Mouse (Mus musculus): ENCODE measurements at regions not wholly inside any gene's neighbourhood (a gene's known extent, or its start where the extent isn't known, plus 50 kb on each side); places are given as distances from the start of the nearest gene placed in this dataset.

GRCm38 (mm10) chr8:6813816-6814215 is 1708.7 kb upstream of the Slc10a2 start:
- no peak for ATAC-seq (ENCODE audit: low read depth)
- no peaks in the 10 kb centered on the region for H3K27me3 ChIP-seq (ENCODE audit: control insufficient read depth, insufficient read depth, low read depth, low read length)
- 32% methylated on average over 3 of the region's 3 CpGs for WGBS
- H3K9ac ChIP-seq (ENCODE audit: low read length) = no peak overlapping the region
- no peaks in the 10 kb centered on the region for H3K9me3 ChIP-seq (ENCODE audit: control insufficient read depth, low read length)
- no peaks in the 10 kb centered on the region for H3K36me3 ChIP-seq (ENCODE audit: control insufficient read depth, insufficient read depth, low read length)
- no peak overlapping the region for H3K4me2 ChIP-seq (ENCODE audit: low read depth, low read length)
- H3K4me3 ChIP-seq (ENCODE audit: low read length) = no peak overlapping the region
- no peak overlapping the region for H3K27ac ChIP-seq (ENCODE audit: low read length)
- H3K4me1 ChIP-seq (replicated peaks; ENCODE audit: control insufficient read depth, insufficient read depth, low read length) = no peaks in the 10 kb centered on the region

GRCm38 (mm10) chr8:6807116-6807515 is 1702.0 kb upstream of the Slc10a2 start:
- WGBS = 39% methylated on average over 2 of the region's 2 CpGs
- no peaks in the 10 kb centered on the region for H3K27me3 ChIP-seq (ENCODE audit: control insufficient read depth, insufficient read depth, low read depth, low read length)
- no peak overlapping the region for H3K27ac ChIP-seq (ENCODE audit: low read length)
- no peaks in the 10 kb centered on the region for H3K4me1 ChIP-seq (replicated peaks; ENCODE audit: control insufficient read depth, insufficient read depth, low read length)
- no peak overlapping the region for H3K9ac ChIP-seq (ENCODE audit: low read length)
- H3K9me3 ChIP-seq (ENCODE audit: control insufficient read depth, low read length) = no peaks in the 10 kb centered on the region
- no peaks in the 10 kb centered on the region for H3K36me3 ChIP-seq (ENCODE audit: control insufficient read depth, insufficient read depth, low read length)
- H3K4me2 ChIP-seq (ENCODE audit: low read depth, low read length) = no peak overlapping the region
- no peak overlapping the region for H3K4me3 ChIP-seq (ENCODE audit: low read length)
- ATAC-seq (ENCODE audit: low read depth) = no peak

GRCm38 (mm10) chr8:6803199-6803598 is 1698.0 kb upstream of the Slc10a2 start:
- H3K4me3 ChIP-seq (ENCODE audit: low read length) = no peak overlapping the region
- no peak for ATAC-seq (ENCODE audit: low read depth)
- H3K9me3 ChIP-seq (ENCODE audit: control insufficient read depth, low read length) = no peaks in the 10 kb centered on the region
- WGBS = 79% methylated on average over 1 of the region's 1 CpGs
- H3K27me3 ChIP-seq (ENCODE audit: control insufficient read depth, insufficient read depth, low read depth, low read length) = no peaks in the 10 kb centered on the region
- H3K36me3 ChIP-seq (ENCODE audit: control insufficient read depth, insufficient read depth, low read length) = no peaks in the 10 kb centered on the region
- H3K27ac ChIP-seq (ENCODE audit: low read length) = no peak overlapping the region
- no peak overlapping the region for H3K4me2 ChIP-seq (ENCODE audit: low read depth, low read length)
- H3K9ac ChIP-seq (ENCODE audit: low read length) = no peak overlapping the region
- H3K4me1 ChIP-seq (replicated peaks; ENCODE audit: control insufficient read depth, insufficient read depth, low read length) = no peaks in the 10 kb centered on the region

GRCm38 (mm10) chr8:6801076-6801475 is 1695.9 kb upstream of the Slc10a2 start:
- H3K4me1 ChIP-seq (replicated peaks; ENCODE audit: control insufficient read depth, insufficient read depth, low read length) = no peaks in the 10 kb centered on the region
- H3K9ac ChIP-seq (ENCODE audit: low read length) = no peak overlapping the region
- H3K4me3 ChIP-seq (ENCODE audit: low read length) = no peak overlapping the region
- H3K27me3 ChIP-seq (ENCODE audit: control insufficient read depth, insufficient read depth, low read depth, low read length) = no peaks in the 10 kb centered on the region
- H3K9me3 ChIP-seq (ENCODE audit: control insufficient read depth, low read length) = no peaks in the 10 kb centered on the region
- H3K27ac ChIP-seq (ENCODE audit: low read length) = no peak overlapping the region
- no peak for ATAC-seq (ENCODE audit: low read depth)
- no peaks in the 10 kb centered on the region for H3K36me3 ChIP-seq (ENCODE audit: control insufficient read depth, insufficient read depth, low read length)
- no peak overlapping the region for H3K4me2 ChIP-seq (ENCODE audit: low read depth, low read length)

- no peak overlapping the region for H3K4me3 ChIP-seq (ENCODE audit: low read length)
- no peaks in the 10 kb centered on the region for H3K27me3 ChIP-seq (ENCODE audit: control insufficient read depth, insufficient read depth, low read depth, low read length)
- H3K9ac ChIP-seq (ENCODE audit: low read length) = no peak overlapping the region
- WGBS = 56% methylated on average over 1 of the region's 1 CpGs
- no peak overlapping the region for H3K27ac ChIP-seq (ENCODE audit: low read length)
- no peak for ATAC-seq (ENCODE audit: low read depth)
- no peaks in the 10 kb centered on the region for H3K36me3 ChIP-seq (ENCODE audit: control insufficient read depth, insufficient read depth, low read length)
- H3K4me1 ChIP-seq (replicated peaks; ENCODE audit: control insufficient read depth, insufficient read depth, low read length) = no peaks in the 10 kb centered on the region
- H3K4me2 ChIP-seq (ENCODE audit: low read depth, low read length) = no peak overlapping the region
- H3K9me3 ChIP-seq (ENCODE audit: control insufficient read depth, low read length) = no peaks in the 10 kb centered on the region
These were observed 1683.9 kb upstream of the Slc10a2 start for GRCm38 (mm10) chr8:6789096-6789495.

- H3K9me3 ChIP-seq (ENCODE audit: control insufficient read depth, low read length) = no peaks in the 10 kb centered on the region
- no peak for ATAC-seq (ENCODE audit: low read depth)
- H3K36me3 ChIP-seq (ENCODE audit: control insufficient read depth, insufficient read depth, low read length) = no peaks in the 10 kb centered on the region
- H3K27me3 ChIP-seq (ENCODE audit: control insufficient read depth, insufficient read depth, low read depth, low read length) = no peaks in the 10 kb centered on the region
- H3K4me2 ChIP-seq (ENCODE audit: low read depth, low read length) = no peak overlapping the region
- H3K4me3 ChIP-seq (ENCODE audit: low read length) = no peak overlapping the region
- H3K9ac ChIP-seq (ENCODE audit: low read length) = no peak overlapping the region
- no peak overlapping the region for H3K27ac ChIP-seq (ENCODE audit: low read length)
- H3K4me1 ChIP-seq (replicated peaks; ENCODE audit: control insufficient read depth, insufficient read depth, low read length) = no peaks in the 10 kb centered on the region
These were observed 1675.8 kb upstream of the Slc10a2 start for GRCm38 (mm10) chr8:6780983-6781382.

GRCm38 (mm10) chr8:6775103-6775502 is 1670.0 kb upstream of the Slc10a2 start:
- no peaks in the 10 kb centered on the region for H3K4me1 ChIP-seq (replicated peaks; ENCODE audit: control insufficient read depth, insufficient read depth, low read length)
- no peaks in the 10 kb centered on the region for H3K36me3 ChIP-seq (ENCODE audit: control insufficient read depth, insufficient read depth, low read length)
- H3K9ac ChIP-seq (ENCODE audit: low read length) = no peak overlapping the region
- H3K9me3 ChIP-seq (ENCODE audit: control insufficient read depth, low read length) = no peaks in the 10 kb centered on the region
- WGBS = 54% methylated on average over 3 of the region's 3 CpGs
- H3K27me3 ChIP-seq (ENCODE audit: control insufficient read depth, insufficient read depth, low read depth, low read length) = no peaks in the 10 kb centered on the region
- no peak overlapping the region for H3K4me2 ChIP-seq (ENCODE audit: low read depth, low read length)
- H3K27ac ChIP-seq (ENCODE audit: low read length) = no peak overlapping the region
- H3K4me3 ChIP-seq (ENCODE audit: low read length) = no peak overlapping the region
- ATAC-seq (ENCODE audit: low read depth) = peak; percentile 49; the same call in 1 of the 2 replicates

GRCm38 (mm10) chr8:6729571-6729970 is 1624.4 kb upstream of the Slc10a2 start:
- 80% methylated on average over 3 of the region's 3 CpGs for WGBS

GRCm38 (mm10) chr8:6708886-6709449 is 1603.8 kb upstream of the Slc10a2 start:
- no peaks in the 10 kb centered on the region for H3K27me3 ChIP-seq (ENCODE audit: control insufficient read depth, insufficient read depth, low read depth, low read length)
- H3K4me3 ChIP-seq (ENCODE audit: low read length) = no peak overlapping the region
- H3K9ac ChIP-seq (ENCODE audit: low read length) = no peak overlapping the region
- no peak overlapping the region for H3K4me2 ChIP-seq (ENCODE audit: low read depth, low read length)
- H3K9me3 ChIP-seq (ENCODE audit: control insufficient read depth, low read length) = no peaks in the 10 kb centered on the region
- 60% methylated on average over 3 of the region's 3 CpGs for WGBS
- H3K4me1 ChIP-seq (replicated peaks; ENCODE audit: control insufficient read depth, insufficient read depth, low read length) = no peaks in the 10 kb centered on the region
- peak; percentile 51; the same call in 1 of the 2 replicates for ATAC-seq (ENCODE audit: low read depth)
- H3K27ac ChIP-seq (ENCODE audit: low read length) = no peak overlapping the region
- no peaks in the 10 kb centered on the region for H3K36me3 ChIP-seq (ENCODE audit: control insufficient read depth, insufficient read depth, low read length)

More at GRCm38 (mm10) chr8:6729571-6729970, 1624.4 kb upstream of the Slc10a2 start:
- Histone ChIP-seq H3K9me3 (ENCODE audit: control insufficient read depth, low read length) (no peaks in the 10 kb centered on the region), H3K9ac (ENCODE audit: low read length) (no peak overlapping the region), H3K27ac (ENCODE audit: low read length) (no peak overlapping the region), H3K4me3 (ENCODE audit: low read length) (no peak overlapping the region), H3K36me3 (ENCODE audit: control insufficient read depth, insufficient read depth, low read length) (no peaks in the 10 kb centered on the region), H3K4me2 (ENCODE audit: low read depth, low read length) (no peak overlapping the region), H3K4me1 (replicated peaks; ENCODE audit: control insufficient read depth, insufficient read depth, low read length) (no peaks in the 10 kb centered on the region), H3K27me3 (ENCODE audit: control insufficient read depth, insufficient read depth, low read depth, low read length) (no peaks in the 10 kb centered on the region)
- ATAC-seq (ENCODE audit: low read depth) = no peak

- 74% methylated on average over 4 of the region's 4 CpGs for WGBS
- no peak overlapping the region for H3K4me2 ChIP-seq (ENCODE audit: low read depth, low read length)
- H3K9ac ChIP-seq (ENCODE audit: low read length) = no peak overlapping the region
- H3K9me3 ChIP-seq (ENCODE audit: control insufficient read depth, low read length) = no peaks in the 10 kb centered on the region
- no peaks in the 10 kb centered on the region for H3K36me3 ChIP-seq (ENCODE audit: control insufficient read depth, insufficient read depth, low read length)
- no peaks in the 10 kb centered on the region for H3K4me1 ChIP-seq (replicated peaks; ENCODE audit: control insufficient read depth, insufficient read depth, low read length)
- H3K27ac ChIP-seq (ENCODE audit: low read length) = no peak overlapping the region
- no peaks in the 10 kb centered on the region for H3K27me3 ChIP-seq (ENCODE audit: control insufficient read depth, insufficient read depth, low read depth, low read length)
- no peak for ATAC-seq (ENCODE audit: low read depth)
- H3K4me3 ChIP-seq (ENCODE audit: low read length) = no peak overlapping the region
These were observed 1583.4 kb upstream of the Slc10a2 start for GRCm38 (mm10) chr8:6688595-6688994.
